Mouse (Mus musculus) adrenal gland (tissue): ENCODE data around the gene Eps8.

Source experiments
- intact Hi-C: fragments of 180-260 bp; cut with DNase I; formaldehyde crosslinking; loops from one replicate; pipeline ENCODE4 v1.15.1; 2025

Gene Eps8

GRCm38 (mm10) chr6:137621021-137621420 is 33.7 kb downstream of the Eps8 start:
- intact Hi-C loops: no loop called here

GRCm38 (mm10) chr6:137613903-137614302 is 40.8 kb downstream of the Eps8 start:
- intact Hi-C loops: no loop called here

- intact Hi-C loops: no loop called here
These were observed 42.6 kb downstream of the Eps8 start for GRCm38 (mm10) chr6:137612071-137612547.

- intact Hi-C loops: no loop called here
These were observed 46.3 kb downstream of the Eps8 start for GRCm38 (mm10) chr6:137608160-137608930.

- intact Hi-C loops: no loop called here
These were observed 48.1 kb downstream of the Eps8 start for GRCm38 (mm10) chr6:137606541-137606940.

- intact Hi-C loops: no loop called here
These were observed 50.0 kb downstream of the Eps8 start for GRCm38 (mm10) chr6:137604417-137605248.

- intact Hi-C loops: no loop called here
These were observed 56.4 kb downstream of the Eps8 start for GRCm38 (mm10) chr6:137598306-137598705.

GRCm38 (mm10) chr6:137597442-137598058 is 57.1 kb downstream of the Eps8 start:
- intact Hi-C loops: no loop called here

- intact Hi-C loops: no loop called here
These were observed 62.1 kb downstream of the Eps8 start for GRCm38 (mm10) chr6:137592582-137592981.

GRCm38 (mm10) chr6:137589245-137589618 is 65.4 kb downstream of the Eps8 start:
- intact Hi-C loops: no loop called here

GRCm38 (mm10) chr6:137588481-137589244 is 66.0 kb downstream of the Eps8 start:
- intact Hi-C loops: no loop called here

GRCm38 (mm10) chr6:137587866-137588265 is 66.8 kb downstream of the Eps8 start:
- intact Hi-C loops: no loop called here

GRCm38 (mm10) chr6:137585229-137585628 is 69.4 kb downstream of the Eps8 start:
- intact Hi-C loops: no loop called here

- intact Hi-C loops: no loop called here
These were observed 71.6 kb downstream of the Eps8 start for GRCm38 (mm10) chr6:137583056-137583455.

- intact Hi-C loops: no loop called here
These were observed 72.3 kb downstream of the Eps8 start for GRCm38 (mm10) chr6:137582207-137582889.

GRCm38 (mm10) chr6:137581331-137582010 is 73.2 kb downstream of the Eps8 start:
- intact Hi-C loops: no loop called here

- intact Hi-C loops: no loop called here
These were observed 74.2 kb downstream of the Eps8 start for GRCm38 (mm10) chr6:137580503-137580902.

- intact Hi-C loops: no loop called here
These were observed 77.9 kb downstream of the Eps8 start for GRCm38 (mm10) chr6:137576670-137577371.

GRCm38 (mm10) chr6:137576091-137576490 is 78.6 kb downstream of the Eps8 start:
- intact Hi-C loops: no loop called here
